Mouse (Mus musculus) megakaryocyte, embryonic 14.5 days (primary cell): ENCODE measurements around the gene Phf24. TPM values are rescaled to one million over a fixed set of nuclear protein-coding genes. Genes with fewer than 3 reads are reported as not detected.
A peak's percentile ranks its signal among the peaks of the same experiment; 100 is the strongest.

Experiments used
- H3K27me3 ChIP-seq: replicated peaks from 2 replicates; pipeline ENCODE3; 2012; ENCODE audit warnings: inconsistent platforms
- H3K36me3 ChIP-seq: replicated peaks from 2 replicates; pipeline ENCODE3; 2012; ENCODE audit warnings: low read length, inconsistent platforms, mixed read lengths
- H3K4me1 ChIP-seq: 2 replicates; pipeline ENCODE4 v1.6.1; 2012; ENCODE audit warnings: inconsistent platforms
- H3K4me3 ChIP-seq: replicated peaks from 2 replicates; pipeline ENCODE3; 2012; ENCODE audit warnings: moderate library complexity, mild to moderate bottlenecking, inconsistent platforms
- H3K9me3 ChIP-seq: 2 replicates; pipeline ENCODE4 v1.6.1; 2012; ENCODE audit warnings: inconsistent platforms
- FLI1 ChIP-seq: IDR thresholded peaks from 2 replicates; pipeline ENCODE4 v1.6.1; 2012; ENCODE audit warnings: low read length, inconsistent platforms, mixed read lengths
- GATA1 ChIP-seq: IDR thresholded peaks from 3 replicates; pipeline ENCODE4 v1.6.1; 2012; ENCODE audit warnings: mixed read lengths, low read length, inconsistent platforms, borderline replicate concordance
- polyA plus RNA-seq: library from polyadenylated mRNA; stranded (reverse); fragments of >175 nt; gene quantifications from 2 replicates; pipeline ENCODE4 v1.2.3, GENCODE M21; 2012; ENCODE audit warnings: low replicate concordance; ENCODE audit not compliant: insufficient read depth

The Phf24 gene
- polyA plus RNA-seq, 1 experiment, result not detected

GRCm38 (mm10) chr4:42945952-42946351, 29.5 kb downstream of the Phf24 start:
- TF ChIP-seq GATA1 (no peak), FLI1 (no peak)
- H3K9me3 ChIP-seq, result no peaks in the 10 kb centered on the region
- peaks cover 82% of the 10 kb centered on the region for H3K27me3 ChIP-seq
- H3K4me3 ChIP-seq, result no peak overlapping the region
- no peaks in the 10 kb centered on the region for H3K36me3 ChIP-seq
- H3K4me1 ChIP-seq, result peaks cover 29% of the 10 kb centered on the region

- H3K4me1 ChIP-seq, result peaks cover 30% of the 10 kb centered on the region
- no peaks in the 10 kb centered on the region for H3K9me3 ChIP-seq
- peaks cover 84% of the 10 kb centered on the region for H3K27me3 ChIP-seq
- H3K36me3 ChIP-seq, result no peaks in the 10 kb centered on the region
- TF ChIP-seq GATA1 (no peak), FLI1 (no peak)
- H3K4me3 ChIP-seq, result no peak overlapping the region
Measured at GRCm38 (mm10) chr4:42946733-42947290, 30.4 kb downstream of the Phf24 start.

- TF ChIP-seq FLI1 (no peak), GATA1 (no peak)
- Histone ChIP-seq H3K4me1 (peaks cover 30% of the 10 kb centered on the region), H3K36me3 (no peaks in the 10 kb centered on the region), H3K4me3 (no peak overlapping the region), H3K9me3 (no peaks in the 10 kb centered on the region), H3K27me3 (peaks cover 84% of the 10 kb centered on the region)
Measured at GRCm38 (mm10) chr4:42948527-42948926, 32.1 kb downstream of the Phf24 start.

GRCm38 (mm10) chr4:42949051-42949675, 32.7 kb downstream of the Phf24 start:
- peaks cover 82% of the 10 kb centered on the region for H3K27me3 ChIP-seq
- peaks cover 36% of the 10 kb centered on the region for H3K4me1 ChIP-seq
- no peaks in the 10 kb centered on the region for H3K9me3 ChIP-seq
- TF ChIP-seq FLI1 (no peak), GATA1 (no peak)
- H3K4me3 ChIP-seq, result peak overlapping the region; percentile 90
- H3K36me3 ChIP-seq, result no peaks in the 10 kb centered on the region

- Histone ChIP-seq H3K9me3 (no peaks in the 10 kb centered on the region), H3K4me1 (peaks cover 41% of the 10 kb centered on the region), H3K4me3 (peak within 1 kb of the TSS; percentile 90), H3K36me3 (no peaks in the 10 kb centered on the region), H3K27me3 (peaks cover 78% of the 10 kb centered on the region)
- no peak for TF ChIP-seq FLI1
- no peak for TF ChIP-seq GATA1
Measured at GRCm38 (mm10) chr4:42949676-42950051, 33.2 kb downstream of the Phf24 start, which contains the start of gene Dnajb5. Dnajb5 (plus strand) TSS chr4:42949814.

- peaks cover 42% of the 10 kb centered on the region for H3K4me1 ChIP-seq
- no peaks in the 10 kb centered on the region for H3K36me3 ChIP-seq
- H3K27me3 ChIP-seq, result peaks cover 74% of the 10 kb centered on the region
- H3K9me3 ChIP-seq, result no peaks in the 10 kb centered on the region
- no peak for TF ChIP-seq FLI1
- peak overlapping the region; percentile 90 for H3K4me3 ChIP-seq
Measured at GRCm38 (mm10) chr4:42950065-42950558, 33.7 kb downstream of the Phf24 start.

GRCm38 (mm10) chr4:42951206-42952195, 35.0 kb downstream of the Phf24 start:
- Histone ChIP-seq H3K4me3 (no peak overlapping the region), H3K36me3 (no peaks in the 10 kb centered on the region), H3K4me1 (peaks cover 42% of the 10 kb centered on the region), H3K9me3 (no peaks in the 10 kb centered on the region), H3K27me3 (peaks cover 74% of the 10 kb centered on the region)
- TF ChIP-seq GATA1, result no peak
- TF ChIP-seq FLI1, result no peak

GRCm38 (mm10) chr4:42952563-42952962, 36.1 kb downstream of the Phf24 start:
- Histone ChIP-seq H3K4me3 (no peak overlapping the region), H3K4me1 (peaks cover 38% of the 10 kb centered on the region), H3K9me3 (no peaks in the 10 kb centered on the region), H3K27me3 (peaks cover 73% of the 10 kb centered on the region), H3K36me3 (no peaks in the 10 kb centered on the region)
- TF ChIP-seq GATA1, result no peak
- no peak for TF ChIP-seq FLI1

- no peaks in the 10 kb centered on the region for H3K36me3 ChIP-seq
Measured at GRCm38 (mm10) chr4:42953435-42954094, 37.1 kb downstream of the Phf24 start.

More at GRCm38 (mm10) chr4:42953435-42954094, 37.1 kb downstream of the Phf24 start:
- Histone ChIP-seq H3K4me3 (no peak overlapping the region), H3K9me3 (no peaks in the 10 kb centered on the region), H3K4me1 (peaks cover 38% of the 10 kb centered on the region), H3K27me3 (peaks cover 70% of the 10 kb centered on the region)
- TF ChIP-seq FLI1 (no peak), GATA1 (no peak)
